Mouse (Mus musculus) CH12.LX (cell line): ENCODE data around the gene Atp6ap1.

Source experiments
- EP300 ChIP-seq: IDR thresholded peaks from 2 replicates; pipeline ENCODE4 v1.6.1; 2011; ENCODE audit warnings: low read length, improper control_type of control experiment
- GABPA ChIP-seq: IDR thresholded peaks from 2 replicates; pipeline ENCODE4 v1.6.1; 2012; ENCODE audit warnings: low read depth, low read length, improper control_type of control experiment, inconsistent platforms; ENCODE audit not compliant: insufficient replicate concordance

- TF ChIP-seq GABPA = no peak
- TF ChIP-seq EP300 = no peak
Measured at GRCm38 (mm10) chrX:74353467-74353770, 56.5 kb downstream of the Atp6ap1 start, which contains the start of gene Lage3.
